9 mouse cellular contexts compared by ENCODE assay signal in the genomic region with DNA sequence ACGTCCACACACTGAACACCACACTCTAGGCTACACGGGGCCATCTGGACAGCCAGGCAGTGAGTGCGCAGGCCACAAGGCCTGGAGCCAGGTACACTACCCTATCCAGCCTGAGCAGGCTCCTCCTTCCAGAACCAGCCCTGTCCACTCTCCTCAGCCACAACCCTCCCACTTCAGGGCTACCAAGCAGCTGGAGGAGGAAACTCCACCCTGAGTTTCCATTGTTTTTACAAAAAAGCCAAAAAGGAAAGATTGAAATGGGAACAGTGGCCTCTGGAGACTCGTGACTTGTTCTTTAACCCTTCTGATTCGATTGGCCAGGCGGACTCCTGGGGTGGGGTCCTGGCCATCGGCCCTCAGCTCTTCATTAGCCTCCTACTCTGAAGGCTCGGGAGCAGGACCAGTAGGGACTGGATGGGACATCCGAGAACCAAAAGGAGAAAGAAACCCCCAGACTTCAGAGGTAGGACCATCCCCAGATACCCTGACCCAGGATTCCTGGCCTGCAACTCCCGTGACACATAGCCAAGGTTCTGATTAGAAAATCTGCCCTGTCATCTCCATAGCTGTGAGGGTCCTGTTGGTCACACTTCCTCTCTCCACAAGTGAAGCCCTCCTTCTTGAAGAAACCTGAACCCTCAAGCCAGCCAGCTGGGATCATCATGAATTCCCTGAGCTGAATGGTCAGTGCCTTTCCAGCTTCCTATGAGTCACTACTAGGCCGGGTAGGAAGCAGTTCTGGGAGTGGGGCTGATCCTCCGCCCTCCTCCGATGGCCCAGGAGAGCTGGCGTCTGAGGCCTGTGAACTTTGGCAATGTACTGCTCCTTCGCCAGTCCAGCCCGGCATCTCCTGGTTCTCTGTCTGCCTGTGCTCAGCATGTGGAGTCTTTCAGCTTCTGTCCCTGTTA.
DNase-seq lines count a peak whose midpoint lies in the region; ATAC-seq and TF ChIP-seq lines count a peak whose summit lies in the region.
"Had no signal": no experiment of that assay in that cellular context is flagged by ENCODE, and none has a peak within 500 bp of the region (broad histone marks: within the 10 kb centered on the region; RNA-seq: fewer than 3 reads in every experiment).

No protein-coding gene starts in this region.

- TF ChIP-seq CTCF in left cerebral cortex, adult 2 months (IDR thresholded peaks at IDR 0.05): no peak

- peak overlapping the region; percentile 76 for H3K27ac ChIP-seq in left cerebral cortex, adult 2 months
- H3K27ac ChIP-seq: neural tube, embryonic 12.5 days had no signal

- peak overlapping the region; percentile 5; the same call in 1 of the 2 replicates for H3K4me3 ChIP-seq in left cerebral cortex, adult 2 months
- H3K4me3 ChIP-seq: neural tube, embryonic 12.5 days had no signal

- intact Hi-C loops in left cerebral cortex, adult 2 months (cut with DNase I): no loop called here
- intact Hi-C loops in left cerebral cortex, postnatal 36 days (cut with DNase I): no loop called here

- 0 out of 2 replicates have a peak, but pooled peaks have one; percentile 16 for ATAC-seq in neutrophil, adult 5-6 weeks (ENCODE audit: extremely low read depth, insufficient number of reproducible peaks, low FRiP score, poor library complexity, severe bottlenecking)
- ATAC-seq in erythroid progenitor cell, adult 5-6 weeks (replicated peaks; ENCODE audit: low FRiP score, poor library complexity, severe bottlenecking): no peak

- no peak for DNase-seq in left cerebral cortex, adult 2 months (ENCODE audit: extremely low spot score in 1 of 2, low spot score in 2 of 2)
- DNase-seq in left cerebral cortex, postnatal 36 days (ENCODE audit: low spot score in 2 of 2): no peak
- peak; percentile 82 for DNase-seq in gastrocnemius, adult 18-20 months (ENCODE audit: low spot score)
- DNase-seq in heart, postnatal 4 days: peak; percentile 66
- no peak for DNase-seq in thymus, adult 18-20 months
- DNase-seq in right cerebral cortex, postnatal 4 days: no peak

Comparison
In these comparisons a context has a peak if more than half of its experiments do, and no peak if none do; other contexts are left out.
1. DNase-seq: peak in gastrocnemius, adult 18-20 months (single experiment) and heart, postnatal 4 days (single experiment); none in left cerebral cortex, adult 2 months (0 of 2), left cerebral cortex, postnatal 36 days (0 of 2), thymus, adult 18-20 months (0 of 2) and right cerebral cortex, postnatal 4 days (single experiment).